Mouse (Mus musculus): ENCODE results near the gene Eif4g3. TPM values are rescaled to one million over a fixed set of nuclear protein-coding genes. Genes with fewer than 3 reads are reported as not detected.
"Not testable (repeated sequence)": the region's sequence is repeated elsewhere in the genome, so short reads cannot be mapped to it uniquely, and the experiment has no call there.

The Eif4g3 gene
- polyA plus RNA-seq, 1 experiment from 2014 or later = 27.7 TPM

- 100% methylated on average over 1 of the region's 1 CpGs for WGBS
- Histone ChIP-seq H3K9ac (no peak overlapping the region), H3K27ac (no peak overlapping the region), H3K9me3 (no peaks in the 10 kb centered on the region), H3K4me2 (no peak overlapping the region), H3K36me3 (peaks cover 16% of the 10 kb centered on the region), H3K4me3 (replicated peaks) (no peak overlapping the region), H3K27me3 (replicated peaks) (no peaks in the 10 kb centered on the region), H3K4me1 (0 out of 2 replicates have a peak, but pooled peaks cover 3% of the 10 kb centered on the region)
- ATAC-seq (ENCODE audit: insufficient read depth, low FRiP score, low read depth) = no peak
Measured at GRCm38 (mm10) chr4:138045809-138046208, 53.0 kb downstream of the Eif4g3 start.

DNA sequence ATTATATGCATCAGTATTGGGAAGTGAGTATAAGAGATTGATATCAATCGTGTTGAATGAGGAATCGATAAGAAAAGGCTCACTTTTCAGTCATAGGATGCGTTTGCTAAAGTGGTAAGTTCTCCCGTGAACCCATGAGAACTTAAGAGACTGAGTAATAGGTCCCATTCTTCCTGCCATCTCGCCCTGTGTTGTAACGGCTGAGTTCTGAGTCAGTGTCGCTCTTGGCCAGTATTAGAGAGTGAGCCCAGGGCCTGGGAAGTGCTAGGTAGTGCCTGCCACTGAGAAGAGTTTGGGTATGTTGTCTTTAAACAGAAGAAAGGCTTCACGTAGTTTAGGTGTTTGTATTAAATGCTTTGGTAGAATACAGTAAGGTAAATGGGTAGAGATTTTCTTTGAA, 53.5 kb downstream of the Eif4g3 start:
- no peaks in the 10 kb centered on the region for H3K27me3 ChIP-seq (replicated peaks)
- no peak overlapping the region for H3K4me2 ChIP-seq
- H3K9ac ChIP-seq = no peak overlapping the region
- 91% methylated on average over 8 of the region's 8 CpGs for WGBS
- no peaks in the 10 kb centered on the region for H3K9me3 ChIP-seq
- 0 out of 2 replicates have a peak, but pooled peaks cover 3% of the 10 kb centered on the region for H3K4me1 ChIP-seq
- H3K4me3 ChIP-seq (replicated peaks) = no peak overlapping the region
- H3K27ac ChIP-seq = no peak overlapping the region
- no peak for ATAC-seq (ENCODE audit: insufficient read depth, low FRiP score, low read depth)
- peaks cover 16% of the 10 kb centered on the region for H3K36me3 ChIP-seq

GRCm38 (mm10) chr4:138049547-138049946, 56.7 kb downstream of the Eif4g3 start:
- Histone ChIP-seq H3K4me3 (replicated peaks) (no peak overlapping the region), H3K4me1 (0 out of 2 replicates have a peak, but pooled peaks cover 3% of the 10 kb centered on the region), H3K27me3 (replicated peaks) (no peaks in the 10 kb centered on the region), H3K9ac (no peak overlapping the region), H3K27ac (no peak overlapping the region), H3K4me2 (no peak overlapping the region), H3K36me3 (peaks cover 16% of the 10 kb centered on the region), H3K9me3 (no peaks in the 10 kb centered on the region)
- no peak for ATAC-seq (ENCODE audit: insufficient read depth, low FRiP score, low read depth)
- 73% methylated on average over 6 of the region's 6 CpGs for WGBS

DNA sequence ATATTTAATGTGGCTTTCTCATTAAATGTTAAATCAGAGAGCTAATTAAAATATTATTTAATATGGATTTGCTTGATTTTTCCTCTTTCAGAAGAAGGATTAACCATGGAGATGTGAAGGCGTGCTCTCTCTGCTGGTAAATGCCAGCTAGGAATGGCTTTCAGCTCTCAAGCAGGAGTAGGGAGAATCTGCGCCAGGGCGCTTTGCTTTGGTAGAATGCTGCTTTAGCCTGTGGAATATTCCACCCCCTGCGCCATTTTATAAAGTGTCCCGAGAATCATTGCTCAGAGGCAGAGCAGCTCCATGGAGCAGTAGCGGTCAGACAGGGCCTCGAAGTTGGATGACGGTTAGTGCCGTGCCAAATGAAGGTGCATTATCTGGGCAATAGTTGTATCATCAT, 58.7 kb downstream of the Eif4g3 start:
- no peaks in the 10 kb centered on the region for H3K9me3 ChIP-seq
- H3K4me3 ChIP-seq (replicated peaks) = no peak overlapping the region
- H3K4me1 ChIP-seq = 0 out of 2 replicates have a peak, but pooled peaks cover 3% of the 10 kb centered on the region
- ATAC-seq (ENCODE audit: insufficient read depth, low FRiP score, low read depth) = no peak
- peaks cover 6% of the 10 kb centered on the region; the same call in 1 of the 2 replicates for H3K36me3 ChIP-seq
- no peak overlapping the region for H3K27ac ChIP-seq
- no peak overlapping the region for H3K4me2 ChIP-seq
- 93% methylated on average over 9 of the region's 9 CpGs for WGBS
- no peaks in the 10 kb centered on the region for H3K27me3 ChIP-seq (replicated peaks)
- no peak overlapping the region for H3K9ac ChIP-seq

DNA sequence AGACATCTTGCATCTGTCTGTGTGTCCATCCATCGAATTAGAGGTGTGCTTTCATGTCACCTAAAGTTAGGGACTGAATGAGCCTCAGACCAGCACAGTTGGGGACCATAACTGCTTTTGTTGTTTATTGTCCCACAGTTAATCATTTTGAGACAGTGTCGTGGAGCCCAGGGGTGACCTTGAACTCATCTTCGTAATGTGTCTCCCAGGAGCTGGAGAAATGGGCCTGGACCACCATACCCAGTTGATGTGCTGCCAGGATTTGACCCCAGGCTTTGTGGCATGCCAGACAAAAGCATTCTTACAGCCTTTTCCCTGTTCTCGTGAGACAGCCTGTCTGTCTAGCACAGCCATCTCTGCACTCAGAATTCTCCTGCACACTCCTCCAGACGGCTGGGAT, 63.8 kb downstream of the Eif4g3 start:
- WGBS = 76% methylated on average over 5 of the region's 5 CpGs
- Histone ChIP-seq H3K4me2 (no peak overlapping the region), H3K9ac (no peak overlapping the region), H3K4me3 (replicated peaks) (no peak overlapping the region), H3K36me3 (peaks cover 10% of the 10 kb centered on the region), H3K27me3 (replicated peaks) (no peaks in the 10 kb centered on the region), H3K27ac (no peak overlapping the region), H3K4me1 (no peaks in the 10 kb centered on the region), H3K9me3 (no peaks in the 10 kb centered on the region)
- ATAC-seq (ENCODE audit: insufficient read depth, low FRiP score, low read depth) = no peak

DNA sequence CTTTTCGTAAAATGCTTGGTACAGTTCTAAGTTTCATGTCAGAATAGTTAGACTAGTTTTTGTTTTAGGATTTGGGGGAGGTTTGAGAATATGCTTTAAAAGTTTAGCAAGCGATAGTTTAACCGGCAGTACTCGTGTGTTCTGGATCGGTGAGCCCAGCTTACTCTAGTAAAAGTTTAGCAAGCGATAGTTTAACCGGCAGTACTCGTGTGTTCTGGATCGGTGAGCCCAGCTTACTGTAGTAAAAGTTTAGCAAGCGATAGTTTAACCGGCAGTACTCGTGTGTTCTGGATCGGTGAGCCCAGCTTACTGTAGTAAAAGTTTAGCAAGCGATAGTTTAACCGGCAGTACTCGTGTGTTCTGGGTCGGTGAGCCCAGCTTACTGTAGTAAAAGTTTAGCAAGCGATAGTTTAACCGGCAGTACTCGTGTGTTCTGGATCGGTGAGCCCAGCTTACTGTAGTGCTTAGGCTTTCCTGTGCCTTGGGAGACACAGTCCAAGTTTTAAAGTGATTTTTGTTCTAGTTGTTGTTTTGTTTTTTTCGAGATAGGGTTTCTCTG, 64.5 kb downstream of the Eif4g3 start:
- H3K9me3 ChIP-seq; H3K36me3 ChIP-seq; H3K4me3 ChIP-seq (replicated peaks); H3K4me1 ChIP-seq; H3K9ac ChIP-seq; H3K27me3 ChIP-seq (replicated peaks); ATAC-seq (ENCODE audit: insufficient read depth, low FRiP score, low read depth); H3K4me2 ChIP-seq; H3K27ac ChIP-seq: not testable (repeated sequence)
- 96% methylated on average over 22 of the region's 22 CpGs for WGBS

DNA sequence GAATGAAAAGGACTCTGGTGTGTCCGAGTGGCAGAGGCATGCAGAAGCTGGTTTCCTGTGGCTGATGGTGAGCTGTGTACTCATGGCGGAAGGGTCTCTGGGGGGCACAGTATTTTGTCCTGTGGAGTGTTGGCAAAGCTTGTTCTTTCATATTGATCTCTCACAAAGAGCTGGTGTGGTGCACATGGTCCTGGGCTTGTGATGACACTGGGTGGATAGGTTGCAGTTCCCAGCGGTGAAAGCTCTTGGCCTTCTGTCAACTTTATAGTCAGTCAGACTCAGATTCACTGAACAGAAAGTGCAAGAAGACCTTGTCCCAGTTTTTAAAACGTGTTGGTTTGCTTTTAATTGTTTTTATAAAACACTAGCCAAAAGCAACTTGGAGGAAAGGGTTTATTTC, 68.3 kb downstream of the Eif4g3 start:
- Histone ChIP-seq H3K27ac (no peak overlapping the region), H3K4me3 (replicated peaks) (no peak overlapping the region), H3K4me2 (no peak overlapping the region), H3K27me3 (replicated peaks) (no peaks in the 10 kb centered on the region), H3K9me3 (no peaks in the 10 kb centered on the region), H3K36me3 (peaks cover 10% of the 10 kb centered on the region), H3K4me1 (0 out of 2 replicates have a peak, but pooled peaks cover 3% of the 10 kb centered on the region), H3K9ac (no peak overlapping the region)
- ATAC-seq (ENCODE audit: insufficient read depth, low FRiP score, low read depth) = no peak
- 76% methylated on average over 4 of the region's 4 CpGs for WGBS

- H3K36me3 ChIP-seq = peaks cover 4% of the 10 kb centered on the region; the same call in 1 of the 2 replicates
- no peak overlapping the region for H3K4me2 ChIP-seq
- H3K4me1 ChIP-seq = peaks cover 6% of the 10 kb centered on the region; the same call in 1 of the 2 replicates
- 76% methylated on average over 7 of the region's 7 CpGs for whole genome bisulfite sequencing
- H3K27me3 ChIP-seq (replicated peaks) = no peaks in the 10 kb centered on the region
- no peak overlapping the region for H3K27ac ChIP-seq
- no peak overlapping the region for H3K4me3 ChIP-seq (replicated peaks)
- H3K9ac ChIP-seq = no peak overlapping the region
- no peak for ATAC-seq (ENCODE audit: insufficient read depth, low FRiP score, low read depth)
- H3K9me3 ChIP-seq = no peaks in the 10 kb centered on the region
Measured at GRCm38 (mm10) chr4:138063372-138064265, 70.8 kb downstream of the Eif4g3 start.

GRCm38 (mm10) chr4:138064882-138065592, 72.2 kb downstream of the Eif4g3 start:
- Histone ChIP-seq H3K9ac (no peak overlapping the region), H3K27me3 (replicated peaks) (no peaks in the 10 kb centered on the region), H3K4me2 (no peak overlapping the region), H3K4me3 (replicated peaks) (no peak overlapping the region), H3K4me1 (peaks cover 6% of the 10 kb centered on the region; the same call in 1 of the 2 replicates), H3K27ac (no peak overlapping the region), H3K36me3 (peaks cover 4% of the 10 kb centered on the region; the same call in 1 of the 2 replicates), H3K9me3 (no peaks in the 10 kb centered on the region)
- no peak for ATAC-seq (ENCODE audit: insufficient read depth, low FRiP score, low read depth)
- 75% methylated on average over 11 of the region's 11 CpGs for WGBS

DNA sequence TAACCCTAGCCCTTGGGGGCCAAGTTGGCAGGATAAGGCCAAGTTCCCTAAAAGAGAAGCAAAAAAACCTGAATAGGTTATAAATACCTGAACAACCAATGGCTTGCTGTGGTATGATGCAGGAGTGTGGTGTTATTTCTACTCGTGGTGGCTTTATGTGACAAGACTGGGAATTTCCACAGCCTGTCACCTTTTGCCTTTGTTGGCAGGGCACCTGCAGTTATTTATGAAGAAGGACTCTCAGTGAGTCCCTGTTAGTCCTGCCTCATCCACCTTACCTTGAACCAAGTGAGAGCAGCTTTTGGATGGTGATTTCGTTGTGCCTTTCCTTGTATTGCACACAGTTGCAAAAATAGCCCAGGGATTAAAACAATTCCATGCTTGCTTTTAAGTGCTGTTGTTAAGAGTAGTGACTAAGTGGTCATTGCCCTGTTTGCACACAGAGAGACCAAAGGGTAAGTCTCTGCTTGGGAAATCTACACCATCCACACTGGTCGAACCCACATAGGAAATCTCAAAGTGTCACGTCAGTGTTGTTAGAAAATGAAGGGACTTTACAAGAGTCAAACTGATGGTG, 72.9 kb downstream of the Eif4g3 start:
- Histone ChIP-seq H3K27me3 (replicated peaks) (no peaks in the 10 kb centered on the region), H3K4me1 (peaks cover 6% of the 10 kb centered on the region; the same call in 1 of the 2 replicates), H3K27ac (no peak overlapping the region), H3K4me3 (replicated peaks) (no peak overlapping the region), H3K36me3 (peaks cover 4% of the 10 kb centered on the region; the same call in 1 of the 2 replicates), H3K9me3 (no peaks in the 10 kb centered on the region), H3K4me2 (no peak overlapping the region), H3K9ac (no peak overlapping the region)
- no peak for ATAC-seq (ENCODE audit: insufficient read depth, low FRiP score, low read depth)
- 86% methylated on average over 4 of the region's 4 CpGs for WGBS

- WGBS = 90% methylated on average over 7 of the region's 7 CpGs
Measured at GRCm38 (mm10) chr4:138066421-138066820, 73.6 kb downstream of the Eif4g3 start.

More at GRCm38 (mm10) chr4:138066421-138066820, 73.6 kb downstream of the Eif4g3 start:
- Histone ChIP-seq H3K27ac (no peak overlapping the region), H3K27me3 (replicated peaks) (no peaks in the 10 kb centered on the region), H3K9ac (no peak overlapping the region), H3K36me3 (0 out of 2 replicates have a peak, but pooled peaks cover 4% of the 10 kb centered on the region), H3K4me3 (replicated peaks) (no peak overlapping the region), H3K4me1 (peaks cover 6% of the 10 kb centered on the region; the same call in 1 of the 2 replicates), H3K9me3 (no peaks in the 10 kb centered on the region), H3K4me2 (no peak overlapping the region)
- no peak for ATAC-seq (ENCODE audit: insufficient read depth, low FRiP score, low read depth)
